Mouse (Mus musculus) layer of hippocampus, adult 9-10 months (tissue): Measurements from ENCODE around the gene Efcab12.
"Not testable (repeated sequence)": the region's sequence is repeated elsewhere in the genome, so short reads cannot be mapped to it uniquely, and the experiment has no call there.

Experiments
- DNase-seq: peaks from one replicate; pipeline ENCODE4 v3.0.0; 2022; ENCODE audit warnings: low spot score

Gene Efcab12

DNA sequence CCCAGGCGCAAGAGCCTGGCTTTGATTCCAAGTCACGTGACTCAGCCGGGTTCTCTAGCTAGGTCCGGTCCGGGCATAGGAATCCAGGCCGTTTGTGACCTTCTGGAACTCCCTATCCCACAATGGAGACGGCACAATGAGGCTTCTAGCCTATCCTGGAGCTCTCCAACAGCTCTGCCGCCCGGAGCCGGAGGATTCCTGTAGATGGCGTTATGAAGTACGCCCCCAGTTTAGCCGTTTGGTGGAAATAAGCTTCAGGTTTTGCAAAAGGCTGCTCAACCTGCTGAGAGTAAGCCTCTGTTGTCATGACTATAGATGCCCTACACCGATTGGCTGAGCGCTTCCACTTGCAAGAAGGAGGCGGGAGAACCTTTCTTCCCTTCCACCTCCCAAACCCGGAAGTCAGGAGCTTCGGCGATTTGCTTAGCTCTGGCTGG is at the start of gene Efcab12:
Efcab12 (minus strand) TSS at position 252 of the 437 bp plus-strand sequence.
- peak; percentile 59 for DNase-seq

- DNase-seq, result no peak
Observed at GRCm38 (mm10) chr6:115886894-115887293, 48.7 kb upstream of the Efcab12 start.

DNA sequence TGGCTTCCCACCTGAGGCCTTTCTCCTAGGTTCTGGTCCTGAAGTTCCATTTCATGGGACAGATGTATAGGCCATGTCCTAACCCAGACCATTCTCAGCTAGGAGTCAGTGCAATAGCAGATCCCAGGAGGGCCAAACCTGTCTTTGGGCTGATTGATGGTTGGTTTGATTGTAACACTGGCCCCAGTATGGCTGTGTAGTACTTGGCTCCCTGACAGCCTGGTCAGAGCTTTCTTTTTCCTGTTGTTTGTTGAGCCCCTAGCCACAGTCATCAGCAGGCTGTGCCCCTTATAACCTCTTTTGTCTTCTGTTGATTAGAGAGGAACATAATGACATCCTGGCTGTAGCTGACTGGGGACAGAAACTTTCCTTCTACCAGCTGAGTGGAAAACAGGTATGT is 45.8 kb upstream of the Efcab12 start:
- DNase-seq, result no peak

- no peak for DNase-seq
Observed at GRCm38 (mm10) chr6:115880751-115881150, 42.5 kb upstream of the Efcab12 start.

DNA sequence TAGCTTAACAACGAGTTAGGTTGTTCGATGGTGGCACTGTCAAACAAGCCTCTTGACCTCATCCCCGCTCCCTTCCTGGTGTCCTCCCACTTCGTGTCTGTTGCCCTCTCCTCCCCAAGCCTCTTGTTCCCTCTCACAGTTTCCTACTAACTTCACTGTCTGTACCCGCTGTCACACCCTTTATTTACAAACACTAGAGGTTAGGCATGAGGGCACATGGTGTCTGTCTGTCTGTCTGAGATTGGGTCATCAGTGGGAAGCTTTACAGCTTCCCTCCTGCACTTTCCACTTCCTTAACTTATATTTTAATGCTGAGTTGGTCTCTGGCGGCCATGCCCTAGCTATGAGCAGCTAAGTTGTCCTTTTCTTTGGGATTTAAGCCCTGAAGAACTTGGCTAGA is 41.5 kb upstream of the Efcab12 start:
- no peak for DNase-seq

- DNase-seq, result no peak
Observed at GRCm38 (mm10) chr6:115878694-115879093, 40.5 kb upstream of the Efcab12 start.

GRCm38 (mm10) chr6:115877239-115877638 is 39.0 kb upstream of the Efcab12 start:
- DNase-seq, result no peak

DNA sequence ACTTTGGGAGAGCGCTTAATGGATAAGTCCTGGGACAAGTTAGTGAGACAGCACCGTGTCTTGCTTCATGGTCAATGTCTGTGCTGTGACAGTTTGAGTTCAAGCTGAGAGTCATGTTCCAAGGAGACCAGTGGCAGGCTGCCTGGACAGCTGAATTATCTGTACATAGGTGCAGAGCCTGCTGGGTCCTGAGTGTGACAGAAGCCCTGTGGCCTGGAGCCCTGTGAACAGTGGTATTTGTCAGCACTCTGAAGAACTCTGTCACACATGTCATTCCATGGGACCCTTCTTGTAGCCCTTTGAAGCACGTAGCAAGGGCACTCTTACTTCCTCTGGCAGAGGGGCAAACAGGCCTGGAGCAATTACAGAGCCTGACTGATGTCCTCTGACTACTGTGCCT is 33.1 kb upstream of the Efcab12 start:
- DNase-seq, result not testable (repeated sequence)

DNA sequence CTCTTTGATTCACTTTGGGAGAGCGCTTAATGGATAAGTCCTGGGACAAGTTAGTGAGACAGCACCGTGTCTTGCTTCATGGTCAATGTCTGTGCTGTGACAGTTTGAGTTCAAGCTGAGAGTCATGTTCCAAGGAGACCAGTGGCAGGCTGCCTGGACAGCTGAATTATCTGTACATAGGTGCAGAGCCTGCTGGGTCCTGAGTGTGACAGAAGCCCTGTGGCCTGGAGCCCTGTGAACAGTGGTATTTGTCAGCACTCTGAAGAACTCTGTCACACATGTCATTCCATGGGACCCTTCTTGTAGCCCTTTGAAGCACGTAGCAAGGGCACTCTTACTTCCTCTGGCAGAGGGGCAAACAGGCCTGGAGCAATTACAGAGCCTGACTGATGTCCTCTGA is 28.9 kb upstream of the Efcab12 start:
- not testable (repeated sequence) for DNase-seq

- DNase-seq, result no peak
Observed at GRCm38 (mm10) chr6:115865246-115865645, 27.0 kb upstream of the Efcab12 start.

GRCm38 (mm10) chr6:115863340-115863841 is 25.2 kb upstream of the Efcab12 start:
- DNase-seq, result peak; percentile 26

- no peak for DNase-seq
Observed at GRCm38 (mm10) chr6:115860027-115860556, 21.9 kb upstream of the Efcab12 start.

GRCm38 (mm10) chr6:115859258-115859657 is 21.0 kb upstream of the Efcab12 start:
- DNase-seq, result no peak

- DNase-seq, result no peak
Observed at GRCm38 (mm10) chr6:115856361-115856745, 18.1 kb upstream of the Efcab12 start.

DNA sequence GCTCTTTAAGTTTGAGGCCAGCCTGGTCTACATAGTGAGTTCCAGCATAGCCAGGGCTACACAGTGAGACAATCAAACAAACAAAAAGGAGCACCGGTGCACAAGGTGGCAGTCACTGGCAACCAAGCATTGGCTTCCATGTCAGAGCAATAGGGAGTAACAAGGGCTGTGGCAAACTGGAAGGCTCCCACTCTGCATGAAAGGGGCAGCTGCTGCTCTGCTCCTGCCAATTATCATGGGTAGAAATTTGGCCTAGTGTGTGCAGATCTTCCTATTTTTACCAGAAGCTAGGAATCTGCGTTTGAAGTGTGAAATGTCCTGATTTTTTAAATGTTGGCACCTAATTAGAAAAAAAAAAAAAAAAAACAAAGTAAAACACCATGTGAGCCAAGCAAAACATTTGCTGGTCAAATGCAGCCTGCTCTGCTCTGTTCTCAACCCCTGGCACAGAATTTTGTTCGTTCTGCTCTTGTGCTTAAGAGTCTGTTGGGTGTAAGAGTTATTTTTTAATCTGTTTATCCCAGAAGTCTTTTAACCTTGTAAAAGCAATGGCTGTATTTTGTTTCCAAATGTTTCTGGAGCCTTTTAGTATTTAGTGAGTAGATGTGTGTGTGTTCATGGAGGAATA is 17.6 kb upstream of the Efcab12 start:
- no peak for DNase-seq

GRCm38 (mm10) chr6:115854432-115854831 is 16.2 kb upstream of the Efcab12 start:
- no peak for DNase-seq

GRCm38 (mm10) chr6:115853985-115854384 is 15.8 kb upstream of the Efcab12 start:
- DNase-seq, result no peak

DNA sequence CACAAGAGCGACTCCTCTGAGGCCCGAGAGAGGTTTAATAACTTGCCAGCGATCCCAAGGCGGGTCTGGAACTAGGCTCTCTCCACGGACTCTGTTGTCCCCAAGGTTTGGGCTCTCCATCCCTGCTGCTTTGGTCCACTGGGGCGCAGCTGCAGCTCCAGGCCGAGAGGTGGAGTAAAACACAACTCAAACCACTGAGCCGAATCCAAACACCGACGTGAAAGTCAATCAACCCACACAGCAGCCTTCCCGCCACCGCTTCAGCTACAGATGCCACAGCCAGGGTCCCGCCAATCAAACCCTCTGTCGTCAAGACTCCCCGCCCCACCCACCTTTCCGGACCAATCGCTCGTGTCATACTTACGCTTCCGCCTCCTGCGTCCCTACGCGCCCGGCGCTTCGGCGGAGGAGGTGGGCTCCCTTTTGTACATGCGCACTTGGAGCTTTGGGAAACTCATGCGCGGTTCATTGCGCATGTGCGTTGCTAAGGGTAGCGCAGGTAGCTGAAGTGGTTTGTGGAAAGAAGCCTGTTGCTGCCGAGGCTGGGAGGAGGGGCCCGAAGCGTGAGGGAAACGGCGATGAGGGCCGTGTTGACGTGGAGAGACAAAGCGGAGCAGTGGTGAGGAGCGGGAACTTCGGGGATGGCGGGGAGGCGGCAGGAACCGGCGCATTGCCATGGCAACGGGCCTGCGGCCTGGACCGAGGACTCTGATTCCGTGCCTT is 15.0 kb upstream of the Efcab12 start, which contains the start of the genes Mbd4 and Ift122:
Mbd4 (minus strand) TSS at position 281 of the 723 bp plus-strand sequence.
Ift122 (plus strand) TSS at position 380 of the 723 bp plus-strand sequence.
- peak; percentile 93 for DNase-seq

- DNase-seq, result no peak
Observed at GRCm38 (mm10) chr6:115852446-115853090, 14.4 kb upstream of the Efcab12 start.

- no peak for DNase-seq
Observed at GRCm38 (mm10) chr6:115848598-115849304, 10.5 kb upstream of the Efcab12 start.

DNA sequence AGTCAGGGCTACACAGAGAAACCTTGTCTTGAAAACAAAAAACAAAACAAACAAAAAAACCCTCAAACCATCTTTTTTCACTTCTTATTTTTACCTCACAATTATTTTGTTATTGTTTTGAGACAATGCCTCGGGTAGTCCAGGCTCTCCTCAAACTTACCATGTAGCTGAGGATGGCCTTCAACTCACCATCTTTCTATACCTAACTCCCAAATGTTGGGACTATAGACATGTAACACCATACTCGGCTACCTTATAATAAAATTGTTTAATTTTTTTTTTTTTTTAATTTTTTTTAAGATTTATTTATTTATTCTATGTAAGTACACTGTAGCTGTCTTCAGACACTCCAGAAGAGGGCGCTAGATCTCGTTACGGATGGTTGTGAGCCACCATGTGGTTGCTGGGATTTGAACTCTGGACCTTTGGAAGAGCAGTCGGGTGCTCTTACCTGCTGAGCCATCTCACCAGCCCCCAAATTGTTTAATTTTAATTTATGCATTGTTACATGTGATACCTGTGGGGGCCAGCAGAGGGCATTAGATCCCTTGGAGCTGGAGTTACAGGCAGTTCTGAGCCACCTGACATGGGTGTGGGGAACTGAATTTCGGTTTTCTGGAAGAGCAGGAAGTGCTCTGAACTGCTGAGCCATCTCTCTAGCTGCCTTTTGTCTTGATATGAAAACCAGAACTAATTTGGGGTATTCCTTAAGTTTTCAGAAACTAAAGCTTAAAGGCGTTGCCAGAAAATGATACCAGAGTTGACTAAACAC is 8.6 kb upstream of the Efcab12 start:
- peak; percentile 40 for DNase-seq
